Mouse (Mus musculus) mature B cell (primary cell): ENCODE measurements around the gene Nrxn3.

Experiments
- in situ Hi-C: fragments of 300-500 bp; cut with MboI; formaldehyde crosslinking; loops from 2 replicates; pipeline ENCODE4 v1.14.3; 2019

Gene Nrxn3

GRCm38 (mm10) chr12:89813718-89814117, 1091.0 kb downstream of the Nrxn3 start:
- in situ Hi-C loops: no loop called here

DNA sequence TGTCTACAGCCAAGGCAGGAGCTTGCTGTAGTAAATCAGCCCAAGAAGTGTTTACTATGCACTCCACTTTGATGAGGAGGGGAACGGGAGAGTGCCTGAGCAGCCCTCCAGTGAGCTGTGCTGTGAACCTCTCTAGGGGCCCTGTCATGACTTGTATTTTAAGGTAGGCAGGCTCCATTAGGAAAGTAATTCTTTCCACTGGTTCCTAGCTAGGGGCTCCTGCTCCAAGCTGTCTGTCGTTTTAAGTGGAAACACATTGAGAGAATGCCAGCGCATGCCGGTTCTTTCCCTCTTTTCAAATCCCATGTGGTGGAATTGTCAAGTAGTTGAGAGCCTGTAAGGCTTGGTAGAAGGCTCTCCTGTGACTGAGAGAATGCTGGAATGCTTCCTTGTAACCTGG, 1091.9 kb downstream of the Nrxn3 start:
- in situ Hi-C loops: no loop called here

DNA sequence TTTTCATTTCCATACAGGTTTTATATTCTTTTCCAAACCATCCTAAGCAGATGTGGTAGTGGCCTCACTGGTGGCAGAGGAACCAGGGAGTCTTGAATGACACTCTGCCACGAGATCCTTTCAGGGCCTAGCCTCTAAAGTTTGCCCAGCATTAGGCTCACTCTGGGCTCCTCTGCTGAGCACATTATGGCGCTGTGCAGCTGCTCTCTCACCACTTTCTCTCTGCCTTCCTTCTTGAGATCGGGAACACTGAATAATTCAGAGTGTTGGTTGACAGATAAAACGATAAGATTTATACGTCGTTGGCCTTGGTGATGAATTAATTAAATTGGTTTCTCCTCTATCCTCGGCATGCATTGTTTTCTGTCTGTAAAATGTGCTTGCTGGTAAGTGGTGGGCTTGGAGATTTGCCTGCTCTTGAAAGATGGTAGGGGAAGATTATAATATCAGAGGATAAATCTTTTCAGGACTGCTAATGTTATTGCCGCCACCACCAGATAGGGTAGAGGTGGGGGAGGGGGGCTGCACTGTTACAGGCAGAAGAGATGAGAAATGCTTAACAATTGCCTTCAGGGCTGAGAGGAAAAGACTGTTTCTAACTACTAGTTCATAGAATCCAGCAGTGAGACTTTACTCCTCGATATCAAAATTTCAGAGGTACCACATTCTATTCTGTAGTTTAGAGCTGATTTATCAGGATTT, 1094.5 kb downstream of the Nrxn3 start:
- in situ Hi-C loops: no loop called here

GRCm38 (mm10) chr12:89818200-89818599, 1095.5 kb downstream of the Nrxn3 start:
- in situ Hi-C loops: no loop called here

- in situ Hi-C loops: no loop called here
Measured at GRCm38 (mm10) chr12:89822141-89822540, 1099.5 kb downstream of the Nrxn3 start.

GRCm38 (mm10) chr12:89829927-89830326, 1107.3 kb downstream of the Nrxn3 start:
- in situ Hi-C loops: no loop called here

GRCm38 (mm10) chr12:89830350-89830749, 1107.7 kb downstream of the Nrxn3 start:
- in situ Hi-C loops: no loop called here

DNA sequence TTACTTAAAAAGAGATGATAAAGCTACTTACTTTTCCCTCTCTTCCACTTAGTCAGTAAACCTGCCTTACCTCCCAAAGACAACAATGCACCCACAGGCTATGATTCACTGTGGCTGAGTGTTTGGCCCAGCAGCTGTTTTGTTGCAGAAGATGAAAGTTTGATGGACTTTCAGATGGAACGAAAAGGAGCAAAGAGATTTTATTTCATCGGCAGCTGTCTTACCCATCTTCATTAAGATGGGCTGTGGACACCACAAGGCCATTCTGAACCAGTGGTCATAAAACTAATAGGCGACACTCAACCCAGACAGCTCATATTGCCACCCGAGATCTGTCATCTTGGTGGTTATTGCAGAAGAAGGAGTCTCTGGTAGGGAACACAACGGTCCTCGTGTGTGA, 1108.6 kb downstream of the Nrxn3 start:
- in situ Hi-C loops: no loop called here

GRCm38 (mm10) chr12:89836271-89836670, 1113.6 kb downstream of the Nrxn3 start:
- in situ Hi-C loops: no loop called here

GRCm38 (mm10) chr12:89842861-89843260, 1120.2 kb downstream of the Nrxn3 start:
- in situ Hi-C loops: no loop called here

GRCm38 (mm10) chr12:89848116-89848515, 1125.4 kb downstream of the Nrxn3 start:
- in situ Hi-C loops: no loop called here

- in situ Hi-C loops: no loop called here
Measured at GRCm38 (mm10) chr12:89854355-89854754, 1131.7 kb downstream of the Nrxn3 start.

- in situ Hi-C loops: no loop called here
Measured at GRCm38 (mm10) chr12:89867124-89867523, 1144.4 kb downstream of the Nrxn3 start.

- in situ Hi-C loops: no loop called here
Measured at GRCm38 (mm10) chr12:89882617-89883370, 1160.1 kb downstream of the Nrxn3 start.

- in situ Hi-C loops: no loop called here
Measured at GRCm38 (mm10) chr12:89884576-89884975, 1161.9 kb downstream of the Nrxn3 start.

- in situ Hi-C loops: no loop called here
Measured at GRCm38 (mm10) chr12:89888647-89889046, 1166.0 kb downstream of the Nrxn3 start.

DNA sequence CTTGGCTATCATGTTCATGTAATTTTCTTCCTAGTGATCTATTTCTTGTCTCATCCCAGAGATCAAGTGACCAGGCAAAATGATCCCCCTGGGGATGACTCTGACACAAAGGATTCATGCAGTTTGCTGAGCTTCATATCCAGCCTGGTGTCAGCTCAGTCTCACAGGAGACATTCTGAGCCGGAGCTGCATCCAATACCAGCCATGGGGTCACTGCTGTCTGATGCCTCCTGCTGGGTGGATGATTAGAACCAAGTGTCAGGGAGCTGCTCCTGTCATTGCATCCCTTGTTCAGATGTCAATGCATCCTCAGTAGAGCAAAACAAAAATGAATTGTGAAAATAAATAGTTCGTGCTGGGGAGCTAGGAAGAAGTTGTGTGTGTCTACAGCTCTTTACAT, 1174.2 kb downstream of the Nrxn3 start:
- in situ Hi-C loops: no loop called here

- in situ Hi-C loops: no loop called here
Measured at GRCm38 (mm10) chr12:89909578-89909977, 1186.9 kb downstream of the Nrxn3 start.

DNA sequence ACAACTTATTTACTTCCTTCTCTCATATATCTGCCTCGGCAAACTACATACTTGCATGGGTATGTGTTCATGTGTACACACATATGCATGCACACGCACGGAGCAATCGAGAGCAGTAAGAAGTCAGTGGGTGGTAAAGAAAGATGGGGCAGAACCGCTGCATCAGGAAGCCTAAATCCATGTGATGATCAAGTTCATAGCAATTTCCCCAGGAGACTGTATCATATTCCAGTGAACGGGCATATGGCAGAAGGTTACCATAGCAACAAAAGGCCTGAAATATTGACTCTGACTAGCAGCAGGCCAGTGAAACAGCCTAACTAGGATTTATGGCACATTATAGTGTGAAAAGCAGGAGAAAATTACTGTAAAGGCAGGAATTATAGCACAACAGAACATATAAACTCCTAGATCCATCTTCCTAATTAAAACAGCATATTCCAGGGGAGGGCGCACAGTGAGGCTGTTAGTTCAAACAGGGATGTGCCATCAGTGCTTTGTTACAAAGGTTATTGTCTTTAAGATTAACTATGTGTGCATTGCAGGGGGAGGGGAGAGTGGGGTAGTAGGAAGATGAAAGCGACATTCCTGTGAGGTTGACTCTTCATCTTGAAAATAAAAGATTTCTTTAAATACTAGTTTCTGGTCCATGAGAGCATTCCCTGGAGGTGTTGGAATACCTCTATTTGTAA, 1195.6 kb downstream of the Nrxn3 start:
- in situ Hi-C loops: no loop called here

DNA sequence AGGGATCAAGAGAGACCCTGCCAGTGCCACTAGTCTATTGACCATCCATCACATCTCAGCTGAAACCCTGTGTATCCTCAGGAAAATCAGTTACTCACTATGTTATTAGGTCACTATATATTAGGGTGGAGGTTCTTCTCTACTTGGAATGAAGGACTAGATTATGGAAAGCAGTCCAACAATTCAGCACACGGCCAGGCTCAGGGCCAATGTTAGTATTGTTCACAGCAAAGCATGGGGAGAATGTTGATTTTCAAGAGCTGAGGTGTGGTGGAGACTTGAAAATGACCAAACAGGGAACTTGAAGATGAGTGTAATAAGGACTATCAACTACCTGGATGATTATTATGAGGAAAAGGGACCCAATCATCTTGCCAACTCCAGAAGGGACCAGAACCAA, 1209.7 kb downstream of the Nrxn3 start:
- in situ Hi-C loops: no loop called here

DNA sequence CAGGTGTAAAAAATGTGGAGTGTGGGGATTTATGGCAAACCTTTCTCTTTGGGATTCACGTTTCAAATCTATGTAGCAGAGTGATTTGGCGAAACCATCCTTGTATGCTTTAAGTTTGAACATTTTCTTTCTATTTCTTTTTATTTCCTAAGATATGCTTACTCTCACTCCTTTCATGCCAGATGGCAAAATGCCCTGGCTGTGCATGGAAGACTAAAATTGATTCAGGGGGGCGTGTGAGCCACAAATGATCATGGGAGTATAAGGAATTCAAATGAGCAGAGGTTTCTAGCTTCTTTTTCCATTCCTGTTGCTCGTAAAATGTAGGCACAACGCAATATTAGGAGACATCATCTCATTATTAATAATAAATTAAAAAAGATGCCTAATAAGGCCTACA, 1211.0 kb downstream of the Nrxn3 start:
- in situ Hi-C loops: no loop called here

- in situ Hi-C loops: no loop called here
Measured at GRCm38 (mm10) chr12:89940746-89941145, 1218.1 kb downstream of the Nrxn3 start.
